Mouse (Mus musculus) cerebellum, postnatal 10 days (tissue): ENCODE results near the gene Slco2b1.
"Not testable (repeated sequence)": the region's sequence is repeated elsewhere in the genome, so short reads cannot be mapped to it uniquely, and the experiment has no call there.

Experiments used
- DNase-seq, 2 experiments: peaks; one replicate each; pipeline ENCODE4 v3.0.0; 2021; ENCODE audit warnings: mixed read lengths in 2 of 2

The Slco2b1 gene

DNA sequence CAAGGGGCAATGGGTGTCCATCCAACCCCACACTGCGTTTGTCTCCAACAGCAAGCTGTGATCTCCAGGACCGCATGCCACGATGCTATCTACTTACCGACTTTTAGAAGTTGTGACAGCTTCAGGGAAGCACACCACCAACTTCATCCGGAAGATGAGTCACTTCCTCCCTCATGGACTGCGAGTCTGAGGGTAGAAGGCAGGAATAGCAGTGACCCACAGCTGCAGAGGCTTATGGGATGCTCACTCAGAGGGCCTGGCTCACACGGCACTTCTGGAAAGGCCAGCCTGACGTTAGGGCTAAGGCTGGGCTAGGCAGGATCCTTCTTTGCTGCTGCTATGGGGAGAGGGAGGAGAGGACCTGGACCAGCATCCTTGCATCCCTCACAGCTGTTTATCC lies at the start of gene Slco2b1:
TSS of gene Slco2b1 (minus strand) at position 175 of the 400 bp plus-strand sequence.
- no peak for DNase-seq

DNA sequence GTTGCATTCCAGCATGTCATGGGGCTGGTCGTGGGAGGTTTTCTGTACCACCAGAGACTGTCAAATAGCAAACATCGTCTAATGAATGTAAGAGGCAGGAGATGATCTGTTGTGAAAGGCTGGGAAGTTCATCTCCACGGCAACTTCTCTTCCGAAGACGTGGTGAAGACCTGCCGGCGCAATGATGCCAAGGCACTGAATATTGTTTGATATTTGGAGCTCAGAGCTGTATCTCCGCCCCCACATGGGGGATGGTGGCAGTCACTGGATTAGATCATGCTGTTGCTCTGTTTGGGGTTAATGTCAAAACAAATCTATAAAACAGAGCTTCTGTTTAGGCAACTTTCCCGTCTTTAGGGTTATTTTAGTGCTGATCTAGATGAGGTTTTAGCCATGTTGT lies 28.1 kb upstream of the Slco2b1 start:
- DNase-seq: no peak

DNA sequence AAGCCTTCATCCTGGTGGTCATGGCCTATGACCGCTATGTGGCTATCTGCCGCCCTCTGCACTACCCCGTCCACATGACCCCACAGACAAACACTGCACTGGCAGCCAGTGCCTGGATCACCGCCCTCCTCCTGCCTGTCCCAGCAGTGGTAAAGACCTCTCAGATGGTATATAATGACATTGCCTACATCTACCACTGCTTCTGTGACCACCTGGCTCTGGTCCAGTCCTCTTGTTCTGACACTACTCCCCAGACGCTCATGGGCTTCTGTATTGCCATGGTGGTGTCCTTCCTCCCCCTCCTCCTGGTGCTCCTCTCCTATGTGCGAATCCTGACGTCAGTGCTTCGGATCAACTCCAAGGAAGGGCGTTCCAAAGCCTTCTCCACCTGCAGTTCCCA lies 24.4 kb upstream of the Slco2b1 start:
- not testable (repeated sequence) for DNase-seq

DNA sequence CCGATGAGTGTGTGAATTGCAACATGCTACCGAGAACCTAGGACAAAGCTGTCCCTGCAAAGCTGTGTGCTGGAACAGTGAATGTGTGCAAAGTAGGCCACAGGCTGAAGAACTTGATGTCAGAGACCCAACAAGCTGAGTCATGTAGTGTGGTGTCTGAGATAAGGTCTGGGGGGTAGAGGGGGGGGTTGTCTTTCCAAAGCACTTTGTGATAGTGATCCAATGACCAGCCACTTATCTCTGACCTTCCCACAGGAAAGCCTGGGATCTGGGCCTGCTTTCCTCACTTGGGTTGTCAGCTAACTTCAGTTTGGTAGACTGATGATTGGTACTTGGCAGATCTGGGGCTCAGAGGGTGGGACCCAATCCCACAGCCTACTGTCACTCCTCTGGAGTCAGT lies 23.5 kb upstream of the Slco2b1 start:
- DNase-seq: no peak

DNA sequence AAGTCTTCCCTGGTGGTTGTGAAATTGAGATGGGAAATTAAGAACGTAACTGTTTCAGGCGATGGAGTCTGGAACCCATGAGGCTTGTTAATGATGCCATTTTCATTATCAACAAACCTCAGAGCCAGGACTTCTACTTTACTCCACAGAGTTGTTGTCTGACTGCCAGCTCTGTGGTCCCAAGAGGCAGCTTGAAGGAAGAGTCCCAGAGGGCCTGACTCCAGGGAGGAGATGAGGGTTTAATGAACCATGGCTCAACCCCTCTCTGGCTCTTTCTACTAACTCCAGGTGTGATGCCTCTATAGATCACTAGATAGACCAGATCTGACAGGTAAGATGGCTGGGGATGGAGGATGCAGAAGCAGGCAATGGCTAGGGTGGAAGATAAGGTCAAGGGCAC lies 18.8 kb upstream of the Slco2b1 start, which contains the start of gene Olfr520:
TSS of gene Olfr520 (plus strand) at position 301 of the 400 bp plus-strand sequence.
- DNase-seq: no peak

GRCm38 (mm10) chr7:99716536-99716935 lies 5.4 kb upstream of the Slco2b1 start:
- no peak for DNase-seq

DNA sequence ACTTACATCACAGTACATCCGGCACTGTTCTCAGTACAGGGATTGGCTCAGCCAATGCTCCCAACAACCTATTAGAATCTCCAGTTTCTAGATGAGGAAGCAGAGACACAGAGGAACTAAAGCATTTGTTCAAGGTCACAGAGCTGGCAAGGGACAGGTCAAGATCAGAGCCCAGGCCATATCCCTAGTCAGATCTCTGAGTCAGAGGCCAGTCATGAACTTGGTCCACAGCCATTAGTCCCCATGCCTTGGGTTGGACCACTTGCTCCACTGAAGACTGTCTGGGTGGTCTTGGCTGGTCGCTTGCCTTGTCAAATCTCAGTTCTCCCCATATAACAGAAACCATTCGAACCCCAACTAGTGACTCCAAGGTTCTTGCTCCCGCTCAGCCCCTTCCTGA lies 1.3 kb upstream of the Slco2b1 start:
- DNase-seq: no peak

GRCm38 (mm10) chr7:99710476-99710875 lies 664 bp downstream of the Slco2b1 start:
- DNase-seq: peak; percentile 82 to 85

- no peak for DNase-seq
Observed at GRCm38 (mm10) chr7:99709992-99710391, 1.1 kb downstream of the Slco2b1 start.

DNA sequence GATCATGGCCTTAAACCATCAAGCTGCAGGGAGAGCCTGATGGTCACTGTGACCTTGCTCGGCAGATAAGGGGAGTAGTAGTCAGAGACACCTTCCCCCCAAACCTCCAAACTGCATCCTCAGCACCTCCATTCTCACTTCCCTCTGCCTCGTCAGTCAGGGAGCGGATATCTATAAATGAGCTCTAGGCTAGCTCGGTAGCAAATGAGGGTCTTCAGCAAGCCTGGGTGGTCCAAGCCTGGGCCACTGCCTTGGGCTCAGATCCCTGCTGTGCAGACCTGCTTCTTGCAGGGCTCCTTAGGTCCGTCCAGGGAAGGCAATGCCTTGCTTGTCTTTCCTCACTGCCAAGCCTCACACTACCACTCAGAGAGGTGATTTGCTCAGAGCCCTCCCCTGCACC lies 2.4 kb downstream of the Slco2b1 start:
- peak; percentile 30 to 35 for DNase-seq

DNA sequence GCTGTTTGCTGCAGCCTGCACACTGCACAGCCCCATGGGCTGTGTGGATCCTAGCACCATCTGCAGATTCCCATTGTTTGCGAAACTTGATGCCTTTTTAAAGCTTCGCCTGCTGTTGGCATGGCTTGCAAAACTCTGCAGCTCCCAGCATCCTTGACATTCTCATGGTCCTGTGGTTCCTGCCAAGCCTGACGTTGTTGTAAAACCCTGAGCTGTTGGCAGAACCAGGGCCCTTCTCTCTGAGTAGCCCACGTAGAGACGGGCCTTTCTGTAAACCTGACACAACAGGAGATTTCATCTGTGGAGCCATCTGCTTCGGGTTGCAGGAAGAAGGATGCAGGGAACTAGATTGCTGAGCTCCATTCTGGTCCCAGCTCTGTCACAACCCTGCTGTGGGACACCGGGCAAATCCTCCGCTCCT lies 2.8 kb downstream of the Slco2b1 start:
- peak; percentile 50 to 60 for DNase-seq

DNA sequence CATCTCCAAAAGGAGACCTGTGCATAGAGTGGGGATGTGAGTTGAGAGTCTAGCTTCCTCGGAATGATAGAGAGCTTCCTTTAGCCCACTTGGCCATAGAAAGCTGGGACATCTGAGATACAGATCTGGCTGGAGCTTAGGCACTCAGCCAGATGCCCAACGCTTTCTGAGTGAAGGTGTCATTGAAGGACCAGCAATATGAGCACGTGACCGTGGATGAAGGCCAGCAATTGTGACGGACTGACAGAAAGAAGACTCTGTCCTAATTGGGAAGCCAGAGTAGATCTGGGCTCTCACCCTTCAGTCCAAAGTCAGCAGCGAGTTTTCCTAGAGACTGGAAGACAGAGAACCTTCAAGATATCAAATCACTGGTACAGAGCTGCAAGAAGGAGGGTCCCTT lies 3.5 kb downstream of the Slco2b1 start:
- peak; percentile 47 to 51 for DNase-seq

DNA sequence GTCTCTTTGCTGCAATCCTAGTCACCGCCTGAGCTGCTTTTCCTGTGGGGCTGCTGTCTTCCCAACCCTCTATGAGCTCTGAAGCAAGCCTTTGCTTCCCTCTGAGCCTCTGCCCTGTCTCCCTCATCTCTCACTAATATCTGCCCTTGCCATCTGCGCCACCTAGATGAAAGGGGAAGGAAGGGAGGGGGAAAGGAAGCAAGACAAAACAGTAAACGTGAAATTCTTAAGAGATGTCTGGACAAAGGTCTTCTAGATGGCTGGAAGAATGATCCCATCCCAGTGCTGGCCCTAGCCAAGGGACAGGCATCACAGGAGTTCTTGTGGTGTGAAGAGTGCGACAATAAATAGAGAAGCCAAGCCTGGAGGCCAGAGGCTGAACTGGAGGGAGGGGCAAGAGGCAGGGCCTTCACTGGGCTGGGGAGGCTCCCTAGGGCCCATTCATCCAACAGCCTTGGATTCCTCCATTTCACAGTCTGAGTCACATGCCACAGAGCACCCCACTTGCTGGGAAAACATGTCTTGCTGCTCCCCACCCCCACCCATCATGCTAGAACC lies 4.0 kb downstream of the Slco2b1 start:
- no peak for DNase-seq

DNA sequence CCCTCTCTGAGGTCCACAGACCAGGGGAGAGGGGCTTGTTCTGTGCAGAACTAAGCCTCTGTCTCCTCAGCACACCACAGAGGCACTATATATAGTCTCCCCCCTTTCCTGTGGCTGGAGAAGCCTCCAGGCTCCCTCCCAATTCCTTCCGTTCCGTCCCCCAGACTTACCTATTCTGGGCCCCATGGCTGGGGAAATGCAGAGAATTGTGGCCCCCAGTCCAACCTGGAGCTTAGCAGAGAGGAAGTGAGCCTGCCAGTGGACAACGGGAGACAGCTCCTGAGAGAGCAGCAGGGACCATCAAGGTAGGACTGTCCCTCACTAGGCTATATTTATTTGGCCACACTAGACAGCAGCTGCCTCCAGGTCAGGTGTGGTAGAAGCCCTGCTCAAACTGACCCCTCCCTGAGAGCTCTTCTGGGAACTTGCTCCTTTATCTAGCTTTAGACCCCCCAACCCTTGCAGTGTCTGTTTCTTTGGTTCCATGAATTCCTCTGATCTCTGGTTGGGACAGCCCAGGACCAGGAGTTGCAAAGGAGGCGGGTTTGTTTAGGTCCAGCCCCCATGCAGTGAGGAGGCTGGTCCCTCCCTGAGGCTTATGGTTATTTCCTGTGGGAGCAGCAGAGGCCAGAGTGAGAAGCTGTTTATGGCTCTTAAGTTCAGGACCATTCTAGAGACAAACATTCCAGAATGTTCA lies 4.7 kb downstream of the Slco2b1 start:
- DNase-seq: no peak

DNA sequence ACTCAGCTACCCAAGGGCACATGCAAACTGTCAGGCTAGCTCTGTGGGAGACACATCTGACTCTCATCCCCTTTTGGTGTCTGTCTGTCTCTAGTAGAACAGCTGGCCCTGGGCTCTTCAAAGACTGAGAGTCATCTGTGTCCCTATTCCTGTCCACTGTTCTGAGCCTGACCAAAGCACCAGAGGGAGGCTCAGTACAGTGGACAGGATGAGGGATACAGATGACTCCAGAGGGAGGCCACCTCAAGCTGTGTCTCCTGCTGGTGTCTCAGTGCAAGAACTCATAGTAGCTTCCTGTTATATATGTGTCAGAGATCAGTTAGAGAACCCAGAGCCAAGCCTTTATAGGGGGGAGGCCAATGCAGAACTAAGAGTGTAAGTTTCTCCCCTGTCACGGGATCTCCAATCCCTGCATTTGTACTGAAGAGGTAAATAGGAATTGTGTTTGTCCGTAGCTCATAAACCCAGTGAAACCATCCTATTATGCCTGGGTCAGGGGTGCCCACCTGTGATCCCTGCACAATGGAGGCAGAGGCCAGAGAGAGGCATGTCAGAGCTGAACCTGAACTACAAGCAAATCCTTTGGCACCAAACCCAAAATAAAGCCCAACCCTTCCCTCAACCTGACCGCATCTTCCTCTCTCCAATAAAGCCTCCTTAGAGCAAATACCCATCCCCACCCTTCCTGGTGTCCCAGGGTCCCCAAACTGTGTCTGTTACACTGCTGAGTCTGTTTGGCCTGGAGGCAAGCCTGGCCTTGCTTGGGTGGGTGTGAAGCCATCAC lies 6.2 kb downstream of the Slco2b1 start:
- no peak for DNase-seq

DNA sequence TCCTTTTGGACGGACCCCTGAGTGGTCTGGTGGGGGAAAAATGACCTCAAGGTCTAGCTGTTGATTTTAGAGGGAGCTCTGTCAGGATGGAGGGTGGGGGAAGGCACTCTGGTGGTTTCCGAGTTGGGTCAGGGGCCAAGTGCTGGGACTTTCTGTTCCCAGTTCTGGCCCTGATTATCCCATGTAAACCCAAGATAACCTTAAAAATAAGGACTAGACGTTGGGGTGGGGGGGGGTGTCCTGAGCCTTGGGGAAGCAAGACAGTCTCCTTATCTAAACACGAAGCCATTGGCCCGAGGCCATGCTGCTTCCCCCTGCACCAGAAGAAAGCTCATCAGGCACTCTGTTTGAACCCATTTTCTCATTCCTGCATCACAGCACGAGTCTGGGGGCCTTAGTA lies 8.9 kb downstream of the Slco2b1 start:
- no peak for DNase-seq

GRCm38 (mm10) chr7:99700641-99701040 lies 10.5 kb downstream of the Slco2b1 start:
- no peak for DNase-seq

- DNase-seq: peak; percentile 40 to 44
Observed at GRCm38 (mm10) chr7:99699709-99700151, 11.4 kb downstream of the Slco2b1 start.

DNA sequence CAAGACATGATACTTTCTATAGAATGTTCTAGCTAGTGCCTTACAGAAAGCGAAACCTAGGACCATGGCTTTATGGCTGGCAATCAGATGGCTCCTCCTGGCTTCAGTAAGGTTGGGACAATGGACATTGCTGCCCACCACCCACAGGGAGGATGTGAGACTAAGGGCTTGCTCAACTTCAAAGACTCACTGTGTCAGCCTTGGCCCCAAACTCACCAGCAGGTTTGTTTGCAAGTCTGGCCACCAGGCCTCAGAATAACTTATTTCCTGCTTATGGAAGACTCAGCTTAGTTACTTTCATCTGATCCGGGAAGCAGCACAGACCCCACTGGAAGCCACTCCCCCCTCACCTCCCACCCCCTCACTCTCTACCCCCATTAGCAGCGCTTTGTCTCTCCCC lies 12.0 kb downstream of the Slco2b1 start:
- DNase-seq: no peak

GRCm38 (mm10) chr7:99698576-99698975 lies 12.6 kb downstream of the Slco2b1 start:
- peak; percentile 59 to 68 for DNase-seq

DNA sequence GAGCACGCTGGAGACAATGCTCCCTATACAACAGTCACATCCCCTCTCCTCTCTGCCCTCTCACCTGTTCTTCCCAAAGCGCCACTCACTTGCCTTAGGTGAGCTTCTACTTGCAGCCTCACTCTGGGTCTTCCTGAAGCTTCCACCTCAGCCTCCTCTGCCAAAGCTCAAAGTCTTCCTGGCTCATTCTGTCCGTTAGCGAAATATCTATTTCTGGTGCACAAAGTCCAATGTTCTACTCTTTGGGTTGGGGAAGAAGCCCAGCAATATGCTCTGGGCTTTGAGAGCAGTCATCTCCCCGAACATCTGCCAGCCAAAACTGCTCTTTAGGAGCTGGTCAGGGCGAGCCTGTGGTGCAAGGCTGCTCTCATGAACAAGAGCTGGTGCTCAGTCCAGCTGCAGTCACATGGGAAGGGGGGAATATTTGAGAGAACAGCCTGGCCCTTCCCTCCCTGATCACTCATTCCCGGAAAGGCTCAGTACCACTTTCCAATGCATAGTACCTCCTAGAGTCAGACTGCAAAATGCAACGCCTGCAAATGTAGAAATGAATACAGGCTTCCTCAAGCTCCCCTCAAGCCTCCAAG lies 15.6 kb downstream of the Slco2b1 start:
- no peak for DNase-seq

DNA sequence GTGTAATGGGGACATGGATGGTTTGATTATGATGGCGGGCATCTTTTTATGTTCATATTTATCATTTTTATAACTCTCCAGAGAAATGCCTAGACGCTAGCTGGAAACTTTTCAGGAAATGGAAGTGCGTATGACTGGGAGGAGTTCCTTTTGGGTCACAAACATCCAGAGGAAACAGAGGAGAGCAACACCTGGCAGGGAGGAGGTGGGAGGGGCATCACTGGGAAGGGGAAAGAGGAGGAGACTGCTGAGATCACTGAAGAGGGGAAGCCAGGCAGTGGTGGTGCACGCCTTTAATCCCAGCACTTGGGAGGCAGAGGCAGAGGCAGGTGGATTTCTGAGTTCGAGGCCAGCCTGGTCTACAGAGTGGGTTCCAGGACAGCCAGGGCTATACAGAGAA lies 16.7 kb downstream of the Slco2b1 start:
- DNase-seq: not testable (repeated sequence)

GRCm38 (mm10) chr7:99693976-99694375 lies 17.2 kb downstream of the Slco2b1 start:
- no peak for DNase-seq
